Mouse (Mus musculus) liver, embryonic 14.5 days (tissue): ENCODE results near the gene Nek10.

Source experiments
- CTCF ChIP-seq: IDR thresholded peaks from 2 replicates; pipeline ENCODE4 v1.5.1; 2016; ENCODE audit warnings: antibody characterized with exemption, low read depth, control low read depth
- EP300 ChIP-seq: IDR thresholded peaks from 2 replicates; pipeline ENCODE4 v1.6.1; 2016; ENCODE audit warnings: antibody characterized with exemption, low read depth

DNA sequence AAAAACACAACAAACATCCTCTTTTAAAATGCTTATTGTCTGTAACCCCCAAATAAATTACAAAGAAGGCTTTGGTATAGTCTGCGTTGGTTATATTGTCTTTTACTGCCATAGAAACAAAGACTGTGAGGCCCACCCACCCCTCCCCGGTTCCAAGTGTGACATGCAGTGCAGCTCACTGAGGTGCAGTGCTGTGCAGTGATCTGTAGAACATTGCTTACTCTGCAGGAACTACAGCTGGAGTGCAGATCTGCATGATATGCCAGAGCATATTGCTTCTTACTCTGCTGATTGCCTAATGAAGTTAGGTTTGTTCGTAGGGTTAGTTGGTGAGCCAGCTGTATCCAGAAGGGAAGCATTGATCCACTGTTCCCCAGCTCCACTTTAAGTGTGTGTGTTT lies 57.1 kb downstream of the Nek10 start:
- TF ChIP-seq CTCF (no peak), EP300 (no peak)
